8 mouse cellular contexts compared by ENCODE assay signal in genomic region chr8:87960061-87960749, GRCm38 (mm10). TPM values are rescaled to one million over a fixed set of nuclear protein-coding genes. Genes with fewer than 3 reads are reported as not detected.
DNase-seq lines count a peak whose midpoint lies in the region; ATAC-seq lines count a peak whose summit lies in the region.

No protein-coding gene starts in this region.

- H3K27ac ChIP-seq in hindbrain, embryonic 12.5 days: peak overlapping the region; percentile 99
- H3K27ac ChIP-seq in lung, embryonic 15.5 days: peak overlapping the region; percentile 98

- H3K4me1 ChIP-seq in hindbrain, embryonic 12.5 days: peaks cover 67% of the 10 kb centered on the region
- H3K4me1 ChIP-seq in lung, embryonic 15.5 days: peaks cover 43% of the 10 kb centered on the region

- DNase-seq in Muller cell, postnatal 12 days (ENCODE audit: inconsistent ontology term): peak; percentile 91
- peak; percentile 89 to 92 for DNase-seq in cerebellum, postnatal 14 days
- peak; percentile 57 to 68 for DNase-seq in frontal cortex, postnatal 25 days (ENCODE audit: low spot score in 2 of 2)
- peak; percentile 80 to 82 for DNase-seq in layer of hippocampus, postnatal 14 days (ENCODE audit: low spot score in 2 of 2)
- DNase-seq in retina, embryonic 14.5 days (ENCODE audit: low spot score): peak; percentile 87
- DNase-seq in c-Kit-positive CD71-positive TER-119-positive erythroid progenitor cells, embryonic 14.5 days (ENCODE audit: low spot score): no peak

- H3K9ac ChIP-seq in hindbrain, embryonic 12.5 days: peak overlapping the region; percentile 98
- peak overlapping the region; percentile 83 for H3K9ac ChIP-seq in lung, embryonic 15.5 days

- H3K4me2 ChIP-seq in hindbrain, embryonic 12.5 days (replicated peaks): peak overlapping the region; percentile 93
- peak overlapping the region; percentile 97 for H3K4me2 ChIP-seq in lung, embryonic 15.5 days

- ATAC-seq in hindbrain, embryonic 12.5 days (ENCODE audit: low FRiP score): peak; percentile 82
- ATAC-seq in lung, embryonic 15.5 days (ENCODE audit: borderline replicate concordance, extremely low read depth, low FRiP score, low TSS enrichment): peak; percentile 75

- under 1% methylated on average over 42 of the region's 76 CpGs for WGBS in hindbrain, embryonic 12.5 days
- under 1% methylated on average over 46 of the region's 76 CpGs for WGBS in lung, embryonic 15.5 days

- peaks cover 10% of the 10 kb centered on the region for H3K27me3 ChIP-seq in hindbrain, embryonic 12.5 days
- peaks cover 30% of the 10 kb centered on the region for H3K27me3 ChIP-seq in lung, embryonic 15.5 days

- H3K4me3 ChIP-seq in hindbrain, embryonic 12.5 days: peak overlapping the region; percentile 90
- peak overlapping the region; percentile 81 for H3K4me3 ChIP-seq in lung, embryonic 15.5 days

- H3K9me3 ChIP-seq in hindbrain, embryonic 12.5 days (replicated peaks): no peaks in the 10 kb centered on the region
- no peaks in the 10 kb centered on the region for H3K9me3 ChIP-seq in lung, embryonic 15.5 days

- H3K36me3 ChIP-seq in hindbrain, embryonic 12.5 days: no peaks in the 10 kb centered on the region
- no peaks in the 10 kb centered on the region for H3K36me3 ChIP-seq in lung, embryonic 15.5 days

RNA-seq across cellular contexts. Expression of gene Zfp423, which starts 0.8 kb away (rescaled TPM):
- polyA plus RNA-seq in hindbrain, embryonic 12.5 days (2016; fragmentation: Nextera tagmentation; extraction: Ambion mirVana): 58.1 and 63.0 TPM in 2 replicates
- 10 to 100 TPM; 29.9 to 32.3 TPM for total RNA-seq in layer of hippocampus, postnatal 14 days (2021)
- 7.3 and 9.9 TPM in 2 replicates for polyA plus RNA-seq in lung, embryonic 15.5 days (2015; fragmentation: Nextera tagmentation; extraction: Ambion mirVana)
